Mouse (Mus musculus) spleen, adult 2 months (tissue): ENCODE results near the gene Gpatch8.

ENCODE experiments used
- CTCF ChIP-seq: fragments of 200-500 bp; IDR thresholded peaks from 2 replicates; pipeline ENCODE4 v1.5.1; 2011; ENCODE audit warnings: mild to moderate bottlenecking, inconsistent platforms; ENCODE audit not compliant: insufficient read depth, insufficient read length, insufficient replicate concordance; ENCODE audit errors: extremely low read depth
- POLR2A ChIP-seq: fragments of 200-500 bp; IDR thresholded peaks from 2 replicates; pipeline ENCODE4 v1.6.1; 2011; ENCODE audit warnings: low read depth, low read length, inconsistent platforms

DNA sequence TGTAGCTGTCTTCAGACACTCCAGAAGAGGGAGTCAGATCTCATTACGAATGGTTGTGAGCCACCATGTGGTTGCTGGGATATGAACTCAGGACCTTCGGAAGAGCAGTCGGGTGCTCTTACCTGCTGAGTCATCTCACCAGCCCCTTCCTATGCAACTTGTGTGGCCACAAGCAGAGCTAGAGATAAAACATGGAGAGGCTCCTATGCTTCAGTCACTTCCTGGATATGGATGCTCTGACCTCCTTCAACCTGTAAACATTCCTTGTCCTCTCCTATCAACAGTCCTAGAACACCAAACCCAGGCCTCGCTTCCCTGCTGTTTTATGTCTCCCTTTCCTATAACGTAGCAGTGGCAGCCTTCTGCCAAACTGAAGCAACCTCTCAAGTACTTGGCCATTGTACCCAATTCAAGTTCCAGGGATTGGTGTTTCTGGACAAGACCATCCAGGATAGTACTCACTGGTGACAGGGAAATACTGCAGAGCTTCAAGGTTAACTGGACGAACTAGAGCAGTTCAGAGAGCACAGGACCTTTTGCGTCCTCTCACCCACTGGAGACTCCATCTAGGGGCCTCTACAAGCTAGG, 62.0 kb downstream of the Gpatch8 start:
- TF ChIP-seq POLR2A, result no peak
- no peak for TF ChIP-seq CTCF
